Mouse (Mus musculus) spleen, adult 2 months (tissue): ENCODE measurements at regions not wholly inside any gene's neighbourhood (a gene's known extent, or its start where the extent isn't known, plus 50 kb on each side); places are given as distances from the start of the nearest gene placed in this dataset.

ENCODE experiments used
- CTCF ChIP-seq: fragments of 200-500 bp; IDR thresholded peaks from 2 replicates; pipeline ENCODE4 v1.5.1; 2011; ENCODE audit warnings: mild to moderate bottlenecking, inconsistent platforms; ENCODE audit not compliant: insufficient read depth, insufficient read length, insufficient replicate concordance; ENCODE audit errors: extremely low read depth
- POLR2A ChIP-seq: fragments of 200-500 bp; IDR thresholded peaks from 2 replicates; pipeline ENCODE4 v1.6.1; 2011; ENCODE audit warnings: low read depth, low read length, inconsistent platforms

GRCm38 (mm10) chr13:44587846-44588245 is 141.4 kb upstream of the Jarid2 start:
- TF ChIP-seq CTCF (no peak), POLR2A (no peak)
